Mouse (Mus musculus): ENCODE data around the gene Tubb2a.
A peak's percentile ranks its signal among the peaks of the same experiment; 100 is the strongest.
"Not testable (repeated sequence)": the region's sequence is repeated elsewhere in the genome, so short reads cannot be mapped to it uniquely, and the experiment has no call there.

Gene Tubb2a

DNA sequence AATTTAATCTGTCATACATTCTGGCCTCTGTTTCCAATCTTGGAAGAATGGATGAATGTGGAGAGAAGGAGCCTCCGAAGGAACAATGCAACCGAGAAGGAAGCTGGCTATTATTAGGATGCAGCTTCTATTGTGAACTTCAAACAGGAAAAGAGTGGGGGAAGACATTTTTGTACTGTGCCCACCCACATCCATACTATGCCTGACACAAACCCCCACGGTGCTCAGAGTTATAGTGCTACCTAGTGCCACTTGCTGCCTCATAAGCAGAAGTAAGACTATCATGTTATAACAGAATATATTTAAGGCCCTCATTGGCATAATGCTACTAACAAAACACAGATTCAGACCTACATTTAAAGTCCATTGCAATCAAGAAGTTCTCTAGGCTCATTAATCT, 11.6 kb upstream of the Tubb2a start:
- no peak for DNase-seq (ENCODE audit: low spot score)

DNA sequence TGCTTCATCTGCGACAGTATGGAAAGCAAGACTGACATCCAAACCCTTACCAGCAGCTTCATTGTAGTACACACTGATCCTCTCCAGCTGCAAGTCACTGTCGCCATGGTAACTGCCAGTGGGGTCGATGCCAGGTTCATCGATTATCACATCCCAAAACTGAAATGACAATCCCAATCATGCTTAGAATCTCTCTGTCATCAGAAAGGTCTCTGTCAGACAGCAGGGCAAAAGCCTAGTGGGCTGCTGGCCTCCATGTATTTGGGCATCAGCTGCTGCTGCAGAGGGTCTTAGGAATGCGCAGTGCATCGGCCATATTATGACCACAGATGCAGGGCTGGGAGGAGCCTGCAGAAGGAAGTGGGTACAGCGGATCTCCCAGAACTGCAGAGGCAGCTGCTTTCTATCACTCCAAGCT, 11.1 kb upstream of the Tubb2a start:
- DNase-seq (ENCODE audit: low spot score), result no peak

GRCm38 (mm10) chr13:34088201-34088649, 10.4 kb upstream of the Tubb2a start:
- not testable (repeated sequence) for DNase-seq (ENCODE audit: low spot score)

DNA sequence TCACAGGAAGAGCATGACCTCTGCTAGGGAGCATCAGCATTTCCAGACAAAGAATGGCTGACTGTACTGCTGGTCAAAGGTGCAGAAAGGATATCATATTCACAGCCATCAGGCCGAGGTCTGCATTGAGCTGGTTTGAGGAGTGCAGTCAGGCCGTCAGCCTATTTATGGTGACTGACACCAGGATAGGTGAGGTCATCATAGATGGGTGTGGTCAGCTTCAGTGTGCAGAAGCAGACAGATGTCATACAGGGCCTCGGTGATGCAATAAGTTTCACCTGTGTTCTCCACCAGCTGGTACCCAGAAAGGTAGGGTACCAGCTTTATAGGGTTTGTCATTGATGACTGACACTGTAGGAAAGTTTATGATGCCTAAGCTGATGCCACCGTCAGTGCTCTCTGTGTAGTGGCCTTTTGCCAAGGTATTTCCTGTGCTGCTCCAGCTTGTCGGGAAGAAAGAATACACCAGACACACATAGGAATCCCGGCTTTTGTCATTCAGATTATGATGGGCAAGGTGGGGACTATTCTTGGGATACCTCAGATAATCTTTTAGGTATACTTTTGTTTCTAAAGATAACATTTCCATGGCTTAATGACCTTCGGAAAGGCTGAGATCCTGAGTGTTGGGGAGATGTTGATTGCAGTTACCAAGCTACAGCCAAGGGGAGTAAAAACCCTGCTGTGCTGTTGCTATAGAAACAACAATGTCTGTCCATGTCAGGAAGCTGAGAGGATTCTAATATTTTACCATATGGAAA, 9.4 kb upstream of the Tubb2a start:
- no peak for DNase-seq (ENCODE audit: low spot score)

GRCm38 (mm10) chr13:34084026-34084750, 6.4 kb upstream of the Tubb2a start:
- DNase-seq (ENCODE audit: low spot score), result no peak

DNA sequence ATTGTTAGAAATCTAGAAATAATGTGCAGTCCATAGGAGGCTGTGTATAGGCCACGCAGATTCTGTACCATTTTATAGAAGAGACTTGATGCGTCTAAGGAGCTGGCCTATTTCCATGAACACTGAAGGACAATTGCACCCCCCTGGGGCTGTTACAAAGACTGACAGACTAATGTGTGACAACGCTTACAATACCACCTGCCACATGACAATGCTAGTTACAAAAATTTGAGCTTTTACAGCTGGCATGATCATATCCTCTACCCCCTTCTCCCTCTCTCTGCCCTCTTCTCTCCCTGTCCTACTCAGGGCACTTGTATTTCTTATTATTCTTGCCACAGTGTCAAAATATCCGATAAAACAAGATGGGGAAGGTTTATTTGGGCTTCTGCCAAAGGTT, 4.1 kb upstream of the Tubb2a start:
- no peak for DNase-seq (ENCODE audit: low spot score)

GRCm38 (mm10) chr13:34079801-34080200, 2.0 kb upstream of the Tubb2a start:
- peak; percentile 8 for DNase-seq (ENCODE audit: low spot score)

GRCm38 (mm10) chr13:34078500-34079280, 883 bp upstream of the Tubb2a start:
- DNase-seq (ENCODE audit: low spot score), result peak; percentile 33

- peak; percentile 57 for DNase-seq (ENCODE audit: low spot score)
Observed at GRCm38 (mm10) chr13:34076561-34077491, 981 bp downstream of the Tubb2a start.

DNA sequence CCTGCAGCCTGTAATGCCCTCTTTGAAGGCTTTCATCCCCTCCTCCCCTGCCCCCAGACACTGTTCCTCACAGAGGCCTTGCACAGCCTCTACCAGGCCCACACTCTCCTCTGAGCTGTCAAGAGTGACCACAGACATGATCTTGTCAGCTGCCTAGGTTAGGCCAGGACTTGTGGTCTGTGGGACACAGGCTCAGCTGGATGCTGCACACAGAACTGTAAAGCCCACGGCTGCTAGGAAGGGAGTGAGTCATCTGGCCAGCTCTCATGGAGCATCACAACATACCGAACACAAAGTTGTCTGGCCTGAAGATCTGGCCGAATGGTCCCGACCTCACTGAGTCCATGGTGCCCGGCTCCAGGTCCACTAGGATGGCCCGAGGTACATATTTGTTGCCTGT, 1.9 kb downstream of the Tubb2a start:
- DNase-seq (ENCODE audit: low spot score), result peak; percentile 32

GRCm38 (mm10) chr13:34074441-34074840, 3.4 kb downstream of the Tubb2a start:
- peak; percentile 32 for DNase-seq (ENCODE audit: low spot score)

DNA sequence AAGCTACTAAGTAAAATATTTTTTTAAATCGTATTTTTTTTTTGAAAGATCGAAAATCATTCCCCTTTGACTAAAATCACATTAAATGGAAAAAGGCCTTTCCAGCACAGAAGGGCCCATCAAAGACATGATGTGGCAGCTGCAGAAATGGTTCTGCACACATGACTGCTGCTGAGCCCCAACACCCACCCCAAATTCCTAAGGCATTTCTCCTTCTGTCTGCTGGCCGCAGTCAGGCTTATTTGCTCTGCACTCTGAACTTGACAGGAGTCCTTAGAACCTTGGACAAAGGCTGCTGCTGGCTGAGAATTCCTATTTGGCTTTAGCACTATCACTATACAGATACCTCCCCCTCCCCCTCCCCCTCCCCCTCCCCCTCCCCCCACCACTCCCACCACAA, 5.0 kb downstream of the Tubb2a start:
- peak; percentile 23 for DNase-seq (ENCODE audit: low spot score)

GRCm38 (mm10) chr13:34071836-34072235, 6.0 kb downstream of the Tubb2a start:
- no peak for DNase-seq (ENCODE audit: low spot score)

- DNase-seq (ENCODE audit: low spot score), result peak; percentile 26
Observed at GRCm38 (mm10) chr13:34070296-34070695, 7.5 kb downstream of the Tubb2a start.

- no peak for DNase-seq (ENCODE audit: low spot score)
Observed at GRCm38 (mm10) chr13:34066351-34066750, 11.5 kb downstream of the Tubb2a start.

- DNase-seq (ENCODE audit: low spot score), result no peak
Observed at GRCm38 (mm10) chr13:34062466-34062865, 15.3 kb downstream of the Tubb2a start.

- no peak for DNase-seq (ENCODE audit: low spot score)
Observed at GRCm38 (mm10) chr13:34060061-34060460, 17.7 kb downstream of the Tubb2a start.

GRCm38 (mm10) chr13:34057252-34057651, 20.6 kb downstream of the Tubb2a start:
- no peak for DNase-seq (ENCODE audit: low spot score)

DNA sequence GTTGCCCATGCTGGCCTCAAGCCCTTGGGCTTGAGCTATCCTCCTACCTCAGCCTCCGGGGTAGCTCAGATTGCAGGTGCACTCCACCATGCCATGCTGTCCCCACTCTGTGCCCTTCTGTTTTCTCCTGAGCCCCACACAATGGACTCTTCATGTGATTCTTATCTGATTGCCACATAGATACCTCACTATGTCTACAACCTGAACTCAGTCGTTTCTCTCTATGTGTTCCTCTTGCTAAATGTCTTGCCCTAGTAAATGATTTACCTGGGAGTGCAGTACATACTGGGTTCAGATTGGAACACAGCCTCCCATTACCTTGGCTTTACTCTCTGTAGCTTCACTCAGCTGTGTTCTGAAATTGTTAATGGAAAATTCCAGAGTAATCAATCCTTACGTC, 22.8 kb downstream of the Tubb2a start:
- DNase-seq (ENCODE audit: low spot score), result no peak

- no peak for DNase-seq (ENCODE audit: low spot score)
Observed at GRCm38 (mm10) chr13:34054391-34054790, 23.4 kb downstream of the Tubb2a start.

DNA sequence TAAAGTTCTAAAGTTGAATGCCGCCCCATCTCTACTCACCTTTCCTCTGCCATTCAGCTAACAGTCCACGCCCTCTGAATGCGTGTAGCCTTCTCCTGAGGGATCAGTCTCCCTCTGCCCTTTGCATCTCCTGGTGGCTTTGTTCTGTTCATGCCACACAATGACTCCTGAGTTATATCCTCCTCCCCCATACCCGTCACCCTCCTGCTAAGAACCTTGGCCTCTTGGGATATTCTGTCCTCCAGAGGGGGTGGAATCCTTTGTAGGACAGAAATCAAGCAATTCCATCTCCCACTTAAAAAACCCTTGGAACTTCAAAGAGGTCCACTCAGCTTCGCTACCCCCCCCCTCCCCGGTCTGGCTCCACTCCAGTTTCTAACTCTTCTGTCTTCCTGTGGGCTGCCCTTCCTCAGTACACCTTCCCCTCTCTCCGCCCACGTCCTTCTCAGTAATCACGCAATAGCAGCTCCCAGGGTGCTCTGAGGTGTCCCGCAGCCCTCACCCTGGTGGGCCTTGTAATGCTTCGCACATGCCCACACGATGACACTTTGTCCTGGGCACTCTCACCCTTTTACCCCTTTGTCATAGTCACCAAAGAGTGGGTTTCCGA, 24.0 kb downstream of the Tubb2a start:
- no peak for DNase-seq (ENCODE audit: low spot score)
